Comparison of ENCODE assay signal across 15 mouse cellular contexts in the genomic region with DNA sequence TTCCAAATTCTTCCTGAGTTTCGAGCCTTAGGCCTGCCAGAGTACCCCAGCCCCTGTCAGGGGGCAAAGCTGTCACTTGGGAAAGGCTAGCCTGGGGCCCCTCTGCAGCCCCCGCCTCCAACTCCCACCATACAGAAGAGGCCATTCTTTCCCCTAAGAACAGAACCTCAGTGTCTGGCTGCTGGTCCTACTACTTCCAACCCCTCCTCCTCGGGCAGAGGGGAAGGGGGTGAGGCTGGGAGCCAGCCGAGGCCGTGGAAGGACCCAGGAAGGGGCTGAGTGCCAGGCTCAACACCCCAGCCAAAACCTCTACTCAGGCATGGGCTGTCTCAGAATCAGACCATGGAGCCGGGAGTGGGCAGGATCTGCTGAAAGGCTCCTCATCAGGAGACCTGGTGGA. TPM values are rescaled to one million over a fixed set of nuclear protein-coding genes. Genes with fewer than 3 reads are reported as not detected.
DNase-seq lines count a peak whose midpoint lies in the region; ATAC-seq lines count a peak whose summit lies in the region.
"Had no signal": no experiment of that assay in that cellular context is flagged by ENCODE, and none has a peak within 500 bp of the region (broad histone marks: within the 10 kb centered on the region; RNA-seq: fewer than 3 reads in every experiment).

No protein-coding gene starts in this region.

- peak; percentile 49 for DNase-seq in right cerebral cortex, postnatal 14 days
- DNase-seq in right cerebral cortex, postnatal 25 days, result no peak
- no peak for DNase-seq in thymus, postnatal 4 days
- DNase-seq in gastrocnemius, adult 8-10 months (ENCODE audit: low spot score in 2 of 2), result no peak
- DNase-seq in adrenal gland, adult (ENCODE audit: inconsistent age in 2 of 2, low spot score in 1 of 2), result no peak
- DNase-seq: cerebellum, adult 11 months; thymus, postnatal 14 days had no signal

- no peaks in the 10 kb centered on the region for H3K36me3 ChIP-seq in hindbrain, embryonic 13.5 days
- H3K36me3 ChIP-seq in hindbrain, embryonic 12.5 days, result no peaks in the 10 kb centered on the region
- H3K36me3 ChIP-seq in limb, embryonic 15.5 days, result 0 out of 2 replicates have a peak, but pooled peaks cover 6% of the 10 kb centered on the region
- H3K36me3 ChIP-seq: neural tube, embryonic 12.5 days had no signal

- H3K4me2 ChIP-seq in hindbrain, embryonic 13.5 days, result no peak overlapping the region
- no peak overlapping the region for H3K4me2 ChIP-seq in hindbrain, embryonic 12.5 days (replicated peaks)
- no peak overlapping the region for H3K4me2 ChIP-seq in limb, embryonic 15.5 days
- H3K4me2 ChIP-seq: neural tube, embryonic 12.5 days had no signal

- no peak overlapping the region; the same call in 1 of the 2 replicates for H3K9ac ChIP-seq in hindbrain, embryonic 13.5 days
- H3K9ac ChIP-seq in hindbrain, embryonic 12.5 days, result no peak overlapping the region
- H3K9ac ChIP-seq in limb, embryonic 15.5 days, result no peak overlapping the region
- H3K9ac ChIP-seq: liver, embryonic 14.5 days; neural tube, embryonic 12.5 days had no signal

- 64% methylated on average over 6 of the region's 6 CpGs for WGBS in hindbrain, embryonic 13.5 days
- 73% methylated on average over 6 of the region's 6 CpGs for WGBS in hindbrain, embryonic 12.5 days
- WGBS in limb, embryonic 15.5 days, result 67% methylated on average over 6 of the region's 6 CpGs

- peak overlapping the region; percentile 60; the same call in 1 of the 2 replicates for H3K27ac ChIP-seq in hindbrain, embryonic 13.5 days
- no peak overlapping the region for H3K27ac ChIP-seq in hindbrain, embryonic 12.5 days
- H3K27ac ChIP-seq in limb, embryonic 15.5 days, result peak overlapping the region; percentile 9; the same call in 1 of the 2 replicates
- H3K27ac ChIP-seq: heart, embryonic 10.5 days; liver, embryonic 14.5 days; neural tube, embryonic 12.5 days had no signal

- ATAC-seq in hindbrain, embryonic 13.5 days (ENCODE audit: low FRiP score), result peak; percentile 57; the same call in 1 of the 2 replicates
- ATAC-seq in hindbrain, embryonic 12.5 days (ENCODE audit: low FRiP score), result no peak
- ATAC-seq in limb, embryonic 15.5 days (ENCODE audit: insufficient number of reproducible peaks, low FRiP score, low TSS enrichment, low read depth), result no peak
- ATAC-seq: CD4-positive, CD25-positive, alpha-beta regulatory T cell, adult 4 months; Patski had no signal

- H3K4me3 ChIP-seq in hindbrain, embryonic 13.5 days, result no peak overlapping the region
- no peak overlapping the region for H3K4me3 ChIP-seq in hindbrain, embryonic 12.5 days
- no peak overlapping the region for H3K4me3 ChIP-seq in limb, embryonic 15.5 days
- H3K4me3 ChIP-seq: heart, embryonic 10.5 days; neural tube, embryonic 12.5 days had no signal

- H3K27me3 ChIP-seq in hindbrain, embryonic 13.5 days, result peaks cover 12% of the 10 kb centered on the region; the same call in 1 of the 2 replicates
- peaks cover 12% of the 10 kb centered on the region for H3K27me3 ChIP-seq in hindbrain, embryonic 12.5 days
- H3K27me3 ChIP-seq in limb, embryonic 15.5 days, result peaks cover 5% of the 10 kb centered on the region; the same call in 1 of the 2 replicates
- H3K27me3 ChIP-seq: neural tube, embryonic 12.5 days; Patski had no signal

- no peaks in the 10 kb centered on the region for H3K9me3 ChIP-seq in hindbrain, embryonic 13.5 days
- no peaks in the 10 kb centered on the region for H3K9me3 ChIP-seq in hindbrain, embryonic 12.5 days (replicated peaks)
- no peaks in the 10 kb centered on the region for H3K9me3 ChIP-seq in limb, embryonic 15.5 days
- H3K9me3 ChIP-seq: heart, embryonic 10.5 days; neural tube, embryonic 12.5 days had no signal

- peaks cover 64% of the 10 kb centered on the region for H3K4me1 ChIP-seq in hindbrain, embryonic 13.5 days (replicated peaks)
- H3K4me1 ChIP-seq in hindbrain, embryonic 12.5 days, result peaks cover 38% of the 10 kb centered on the region
- peaks cover 46% of the 10 kb centered on the region for H3K4me1 ChIP-seq in limb, embryonic 15.5 days

RNA-seq across cellular contexts. Expression of gene Tmem104, which starts 8.1 kb away (rescaled TPM):
- 11.2 and 12.1 TPM in 2 replicates for polyA plus RNA-seq in hindbrain, embryonic 13.5 days (2015; fragmentation: Nextera tagmentation; extraction: Ambion mirVana)
- polyA plus RNA-seq in hindbrain, embryonic 12.5 days (2016; fragmentation: Nextera tagmentation; extraction: Ambion mirVana), result 9.0 and 10.4 TPM in 2 replicates
- 15.8 and 15.9 TPM in 2 replicates for polyA plus RNA-seq in limb, embryonic 15.5 days (2015; fragmentation: Nextera tagmentation; extraction: Ambion mirVana)
- total RNA-seq in gastrocnemius, adult 8-10 months (2022), result 1 to 10 TPM; 4.3 to 7.2 (median 6.3) TPM

RNA-seq across cellular contexts. Expression of gene Nat9, which starts 8.5 kb away (rescaled TPM):
- 21.5 and 22.0 TPM in 2 replicates for polyA plus RNA-seq in hindbrain, embryonic 13.5 days (2015; fragmentation: Nextera tagmentation; extraction: Ambion mirVana)
- 19.1 and 21.1 TPM in 2 replicates for polyA plus RNA-seq in hindbrain, embryonic 12.5 days (2016; fragmentation: Nextera tagmentation; extraction: Ambion mirVana)
- 23.6 and 27.3 TPM in 2 replicates for polyA plus RNA-seq in limb, embryonic 15.5 days (2015; fragmentation: Nextera tagmentation; extraction: Ambion mirVana)
- total RNA-seq in gastrocnemius, adult 8-10 months (2022), result 10 to 100 TPM; 13.3 to 16.6 (median 15.8) TPM

RNA-seq across cellular contexts. Expression of gene Slc9a3r1, which starts 16.1 kb away (rescaled TPM):
- polyA plus RNA-seq in hindbrain, embryonic 13.5 days (2015; fragmentation: Nextera tagmentation; extraction: Ambion mirVana), result 42.2 and 55.2 TPM in 2 replicates
- 35.7 and 42.3 TPM in 2 replicates for polyA plus RNA-seq in hindbrain, embryonic 12.5 days (2016; fragmentation: Nextera tagmentation; extraction: Ambion mirVana)
- polyA plus RNA-seq in limb, embryonic 15.5 days (2015; fragmentation: Nextera tagmentation; extraction: Ambion mirVana), result 41.8 and 43.9 TPM in 2 replicates
- 1 to 10 TPM; 1.3 to 2.0 (median 1.5) TPM for total RNA-seq in gastrocnemius, adult 8-10 months (2022)

RNA-seq across cellular contexts. Expression of gene Cd300lf, which starts 45.4 kb away (rescaled TPM):
- 0.12 and 0.27 TPM in 2 replicates for polyA plus RNA-seq in hindbrain, embryonic 13.5 days (2015; fragmentation: Nextera tagmentation; extraction: Ambion mirVana)
- polyA plus RNA-seq in hindbrain, embryonic 12.5 days (2016; fragmentation: Nextera tagmentation; extraction: Ambion mirVana), result 0.27 TPM in 1 of 2 replicates, not detected in the other
- polyA plus RNA-seq in limb, embryonic 15.5 days (2015; fragmentation: Nextera tagmentation; extraction: Ambion mirVana), result 0.46 and 0.65 TPM in 2 replicates
- total RNA-seq in gastrocnemius, adult 8-10 months (2022), result under 1 TPM in 1 of 4 experiments, not detected in 3; 0.07 TPM
- polyA plus RNA-seq: neural tube, embryonic 12.5 days; Patski had no signal
